Comparison of ENCODE assay signal across 25 mouse cellular contexts in the genomic region with DNA sequence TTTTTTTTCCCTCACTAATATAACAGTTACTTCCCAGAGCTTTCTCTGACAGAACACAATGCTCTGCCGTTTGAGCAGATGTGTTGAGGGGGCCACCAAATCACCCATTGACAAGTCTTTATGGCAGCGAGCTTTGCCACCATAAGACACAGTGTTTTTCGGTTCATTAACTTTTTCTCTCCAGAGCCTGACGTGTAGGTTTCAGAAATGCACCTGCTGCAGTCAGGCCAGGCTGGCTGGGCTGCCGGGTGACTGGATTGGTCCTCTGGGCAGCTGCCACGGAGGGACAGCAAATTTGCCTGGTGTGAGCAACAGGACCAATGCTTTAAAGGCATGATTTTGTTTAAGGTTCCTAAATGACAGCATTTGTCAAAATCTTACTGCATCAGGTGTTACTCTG. TPM values are rescaled to one million over a fixed set of nuclear protein-coding genes. Genes with fewer than 3 reads are reported as not detected.
"Had no signal": no experiment of that assay in that cellular context is flagged by ENCODE, and none has a peak within 500 bp of the region (broad histone marks: within the 10 kb centered on the region; RNA-seq: fewer than 3 reads in every experiment).

No protein-coding gene starts in this region.

- H3K4me1 ChIP-seq: heart, embryonic 13.5 days; heart, embryonic 15.5 days; limb, embryonic 13.5 days; limb, embryonic 15.5 days; liver, embryonic 12.5 days had no signal

- H3K27ac ChIP-seq: heart, embryonic 13.5 days; heart, embryonic 15.5 days; hindbrain, embryonic 13.5 days; hindbrain, embryonic 15.5 days; hindbrain, postnatal 0 days; kidney, embryonic 15.5 days; limb, embryonic 13.5 days; limb, embryonic 15.5 days; liver, embryonic 12.5 days had no signal

- H3K9ac ChIP-seq: heart, embryonic 13.5 days; heart, embryonic 15.5 days; hindbrain, embryonic 13.5 days; hindbrain, embryonic 15.5 days; kidney, embryonic 15.5 days; limb, embryonic 13.5 days; limb, embryonic 15.5 days; liver, embryonic 12.5 days had no signal

- H3K27me3 ChIP-seq: heart, embryonic 15.5 days; hindbrain, embryonic 13.5 days; hindbrain, embryonic 15.5 days; limb, embryonic 13.5 days; limb, embryonic 15.5 days had no signal

- H3K36me3 ChIP-seq: heart, embryonic 13.5 days; heart, embryonic 15.5 days; hindbrain, embryonic 13.5 days; hindbrain, embryonic 15.5 days; kidney, embryonic 15.5 days; limb, embryonic 13.5 days; limb, embryonic 15.5 days; liver, embryonic 12.5 days had no signal

- H3K4me2 ChIP-seq: heart, embryonic 11.5 days; heart, embryonic 13.5 days; heart, embryonic 15.5 days; hindbrain, embryonic 13.5 days; hindbrain, embryonic 15.5 days; kidney, embryonic 15.5 days; limb, embryonic 13.5 days; limb, embryonic 15.5 days; liver, embryonic 12.5 days had no signal

- DNase-seq: gastrocnemius, postnatal 25 days; heart, adult 18-20 months; heart, postnatal 14 days; heart, postnatal 36 days; kidney, adult 11 months; kidney, adult 2 months; kidney, adult 9 months; kidney, postnatal 10 days; kidney, postnatal 36 days; layer of hippocampus, adult 9-11 months; layer of hippocampus, postnatal 36 days; left cerebral cortex, postnatal 4 days had no signal

- ATAC-seq: hindbrain, postnatal 0 days; intestine, embryonic 16.5 days; liver, embryonic 12.5 days had no signal

- H3K4me3 ChIP-seq: heart, embryonic 13.5 days; heart, embryonic 15.5 days; hindbrain, embryonic 13.5 days; hindbrain, embryonic 15.5 days; kidney, embryonic 15.5 days; limb, embryonic 13.5 days; limb, embryonic 15.5 days; liver, embryonic 12.5 days had no signal

- H3K9me3 ChIP-seq: heart, embryonic 13.5 days; heart, embryonic 15.5 days; hindbrain, embryonic 13.5 days; hindbrain, embryonic 15.5 days; kidney, embryonic 15.5 days; limb, embryonic 13.5 days; limb, embryonic 15.5 days; liver, embryonic 12.5 days had no signal

RNA-seq across cellular contexts. Expression of gene Adra2a, which starts 55.8 kb away (rescaled TPM):
- polyA plus RNA-seq: heart, embryonic 13.5 days; heart, postnatal 0 days; limb, embryonic 11.5 days had no signal
